Mouse (Mus musculus): Measurements from ENCODE around the gene Fam102a. TPM values are rescaled to one million over a fixed set of nuclear protein-coding genes. Genes with fewer than 3 reads are reported as not detected.
A peak's percentile ranks its signal among the peaks of the same experiment; 100 is the strongest.

Gene Fam102a
- polyA plus RNA-seq, 1 experiment from 2014 or later, result 9.5 TPM

- peaks cover 64% of the 10 kb centered on the region for H3K4me1 ChIP-seq (replicated peaks)
- H3K9ac ChIP-seq, result peak overlapping the region; percentile 87
- H3K9me3 ChIP-seq, result no peaks in the 10 kb centered on the region
- H3K36me3 ChIP-seq, result no peaks in the 10 kb centered on the region
- H3K27ac ChIP-seq (replicated peaks), result peak overlapping the region; percentile 93
- no peaks in the 10 kb centered on the region for H3K27me3 ChIP-seq
- H3K4me3 ChIP-seq, result peak overlapping the region; percentile 87
- peak overlapping the region; percentile 71 for H3K4me2 ChIP-seq
- 11% methylated on average over 9 of the region's 9 CpGs for whole genome bisulfite sequencing
- no peak for ATAC-seq (ENCODE audit: low FRiP score, low read depth)
Measured at GRCm38 (mm10) chr2:32537360-32537905, 2.3 kb downstream of the Fam102a start.

GRCm38 (mm10) chr2:32537941-32538340 lies 2.8 kb downstream of the Fam102a start:
- WGBS, result 64% methylated on average over 5 of the region's 5 CpGs
- Histone ChIP-seq H3K9me3 (no peaks in the 10 kb centered on the region), H3K4me2 (peak overlapping the region; percentile 71), H3K36me3 (no peaks in the 10 kb centered on the region), H3K27ac (replicated peaks) (0 out of 2 replicates have a peak overlapping the region, but pooled peaks have one; percentile 15), H3K9ac (peak overlapping the region; percentile 87; the same call in 1 of the 2 replicates), H3K4me3 (peak overlapping the region; percentile 87), H3K4me1 (replicated peaks) (peaks cover 69% of the 10 kb centered on the region), H3K27me3 (no peaks in the 10 kb centered on the region)
- ATAC-seq (ENCODE audit: low FRiP score, low read depth), result no peak

GRCm38 (mm10) chr2:32538461-32538860 lies 3.3 kb downstream of the Fam102a start:
- Histone ChIP-seq H3K36me3 (no peaks in the 10 kb centered on the region), H3K4me1 (replicated peaks) (peaks cover 73% of the 10 kb centered on the region), H3K27me3 (no peaks in the 10 kb centered on the region), H3K4me3 (peak overlapping the region; percentile 87), H3K9ac (no peak overlapping the region; the same call in 1 of the 2 replicates), H3K27ac (replicated peaks) (no peak overlapping the region), H3K4me2 (peak overlapping the region; percentile 71), H3K9me3 (no peaks in the 10 kb centered on the region)
- 63% methylated on average over 4 of the region's 4 CpGs for WGBS
- no peak for ATAC-seq (ENCODE audit: low FRiP score, low read depth)

GRCm38 (mm10) chr2:32539452-32539981 lies 4.4 kb downstream of the Fam102a start:
- Histone ChIP-seq H3K4me2 (peak overlapping the region; percentile 15; the same call in 1 of the 2 replicates), H3K27me3 (no peaks in the 10 kb centered on the region), H3K27ac (replicated peaks) (no peak overlapping the region), H3K4me1 (replicated peaks) (peaks cover 65% of the 10 kb centered on the region), H3K9me3 (no peaks in the 10 kb centered on the region), H3K36me3 (no peaks in the 10 kb centered on the region), H3K9ac (no peak overlapping the region), H3K4me3 (no peak overlapping the region)
- ATAC-seq (ENCODE audit: low FRiP score, low read depth), result no peak
- WGBS, result 82% methylated on average over 14 of the region's 14 CpGs

- H3K4me2 ChIP-seq, result no peak overlapping the region
- no peak overlapping the region for H3K4me3 ChIP-seq
- no peaks in the 10 kb centered on the region for H3K36me3 ChIP-seq
- no peak overlapping the region for H3K27ac ChIP-seq (replicated peaks)
- no peak overlapping the region for H3K9ac ChIP-seq
- no peaks in the 10 kb centered on the region for H3K27me3 ChIP-seq
- no peak for ATAC-seq (ENCODE audit: low FRiP score, low read depth)
- peaks cover 58% of the 10 kb centered on the region for H3K4me1 ChIP-seq (replicated peaks)
- H3K9me3 ChIP-seq, result no peaks in the 10 kb centered on the region
- WGBS, result 96% methylated on average over 2 of the region's 2 CpGs
Measured at GRCm38 (mm10) chr2:32541333-32541908, 6.3 kb downstream of the Fam102a start.

GRCm38 (mm10) chr2:32541986-32542573 lies 6.9 kb downstream of the Fam102a start:
- 92% methylated on average over 4 of the region's 4 CpGs for WGBS
- H3K4me1 ChIP-seq (replicated peaks), result peaks cover 54% of the 10 kb centered on the region
- H3K4me2 ChIP-seq, result no peak overlapping the region
- H3K36me3 ChIP-seq, result no peaks in the 10 kb centered on the region
- H3K9me3 ChIP-seq, result no peaks in the 10 kb centered on the region
- no peak overlapping the region for H3K9ac ChIP-seq
- H3K27me3 ChIP-seq, result no peaks in the 10 kb centered on the region
- no peak for ATAC-seq (ENCODE audit: low FRiP score, low read depth)
- no peak overlapping the region for H3K27ac ChIP-seq (replicated peaks)
- no peak overlapping the region for H3K4me3 ChIP-seq

GRCm38 (mm10) chr2:32543031-32543449 lies 7.9 kb downstream of the Fam102a start:
- H3K36me3 ChIP-seq, result no peaks in the 10 kb centered on the region
- H3K4me2 ChIP-seq, result no peak overlapping the region
- ATAC-seq (ENCODE audit: low FRiP score, low read depth), result no peak
- H3K9ac ChIP-seq, result no peak overlapping the region
- 53% methylated on average over 3 of the region's 3 CpGs for WGBS
- no peak overlapping the region for H3K4me3 ChIP-seq
- no peak overlapping the region for H3K27ac ChIP-seq (replicated peaks)
- no peaks in the 10 kb centered on the region for H3K27me3 ChIP-seq
- no peaks in the 10 kb centered on the region for H3K9me3 ChIP-seq
- H3K4me1 ChIP-seq (replicated peaks), result peaks cover 47% of the 10 kb centered on the region

- H3K4me2 ChIP-seq, result no peak overlapping the region
- H3K9ac ChIP-seq, result no peak overlapping the region
- ATAC-seq (ENCODE audit: low FRiP score, low read depth), result no peak
- no peaks in the 10 kb centered on the region for H3K27me3 ChIP-seq
- peaks cover 32% of the 10 kb centered on the region for H3K4me1 ChIP-seq (replicated peaks)
- WGBS, result 74% methylated on average over 1 of the region's 1 CpGs
- H3K4me3 ChIP-seq, result no peak overlapping the region
- no peak overlapping the region for H3K27ac ChIP-seq (replicated peaks)
- no peaks in the 10 kb centered on the region for H3K36me3 ChIP-seq
- no peaks in the 10 kb centered on the region for H3K9me3 ChIP-seq
Measured at GRCm38 (mm10) chr2:32546951-32547350, 11.8 kb downstream of the Fam102a start.

GRCm38 (mm10) chr2:32547380-32547779 lies 12.2 kb downstream of the Fam102a start:
- H3K4me3 ChIP-seq, result no peak overlapping the region
- H3K4me2 ChIP-seq, result no peak overlapping the region
- no peak overlapping the region for H3K27ac ChIP-seq (replicated peaks)
- H3K9ac ChIP-seq, result no peak overlapping the region
- peaks cover 32% of the 10 kb centered on the region for H3K4me1 ChIP-seq (replicated peaks)
- 91% methylated on average over 5 of the region's 5 CpGs for WGBS
- no peaks in the 10 kb centered on the region for H3K9me3 ChIP-seq
- H3K27me3 ChIP-seq, result no peaks in the 10 kb centered on the region
- no peak for ATAC-seq (ENCODE audit: low FRiP score, low read depth)
- H3K36me3 ChIP-seq, result no peaks in the 10 kb centered on the region

GRCm38 (mm10) chr2:32547964-32548739 lies 13.0 kb downstream of the Fam102a start:
- Histone ChIP-seq H3K9me3 (no peaks in the 10 kb centered on the region), H3K4me3 (no peak overlapping the region), H3K27ac (replicated peaks) (no peak overlapping the region), H3K27me3 (no peaks in the 10 kb centered on the region), H3K9ac (no peak overlapping the region), H3K4me1 (replicated peaks) (peaks cover 25% of the 10 kb centered on the region), H3K36me3 (no peaks in the 10 kb centered on the region), H3K4me2 (no peak overlapping the region)
- 93% methylated on average over 7 of the region's 7 CpGs for WGBS
- no peak for ATAC-seq (ENCODE audit: low FRiP score, low read depth)

GRCm38 (mm10) chr2:32549171-32549570 lies 14.0 kb downstream of the Fam102a start:
- no peak overlapping the region for H3K27ac ChIP-seq (replicated peaks)
- no peak for ATAC-seq (ENCODE audit: low FRiP score, low read depth)
- H3K9me3 ChIP-seq, result no peaks in the 10 kb centered on the region
- no peaks in the 10 kb centered on the region for H3K27me3 ChIP-seq
- no peak overlapping the region for H3K4me3 ChIP-seq
- no peak overlapping the region for H3K4me2 ChIP-seq
- 89% methylated on average over 9 of the region's 9 CpGs for WGBS
- H3K9ac ChIP-seq, result no peak overlapping the region
- H3K4me1 ChIP-seq (replicated peaks), result peaks cover 22% of the 10 kb centered on the region
- H3K36me3 ChIP-seq, result no peaks in the 10 kb centered on the region

- H3K27ac ChIP-seq (replicated peaks), result no peak overlapping the region
- H3K4me3 ChIP-seq, result no peak overlapping the region
- 59% methylated on average over 6 of the region's 6 CpGs for WGBS
Measured at GRCm38 (mm10) chr2:32549764-32550163, 14.6 kb downstream of the Fam102a start.

More at GRCm38 (mm10) chr2:32549764-32550163, 14.6 kb downstream of the Fam102a start:
- peaks cover 22% of the 10 kb centered on the region for H3K4me1 ChIP-seq (replicated peaks)
- H3K9ac ChIP-seq, result no peak overlapping the region
- H3K36me3 ChIP-seq, result no peaks in the 10 kb centered on the region
- H3K9me3 ChIP-seq, result no peaks in the 10 kb centered on the region
- ATAC-seq (ENCODE audit: low FRiP score, low read depth), result no peak
- no peak overlapping the region for H3K4me2 ChIP-seq
- no peaks in the 10 kb centered on the region for H3K27me3 ChIP-seq
